Mouse (Mus musculus): ENCODE measurements around the gene Gm28230. TPM values are rescaled to one million over a fixed set of nuclear protein-coding genes. Genes with fewer than 3 reads are reported as not detected.
A peak's percentile ranks its signal among the peaks of the same experiment; 100 is the strongest.

The Gm28230 gene
- polyA plus RNA-seq, 1 experiment from 2014 or later = 3.9 TPM

- ATAC-seq (ENCODE audit: insufficient read depth, low FRiP score, low TSS enrichment) (no peak), DNase-seq (ENCODE audit: low spot score) (peak; percentile 41)
- peak overlapping the region; percentile 85 for H3K27ac ChIP-seq (ENCODE audit: low read depth, low read length)
- peaks cover 92% of the 10 kb centered on the region for H3K27me3 ChIP-seq (ENCODE audit: control insufficient read depth, insufficient read depth, low read length)
- H3K4me3 ChIP-seq (ENCODE audit: low read depth, low read length) = peak overlapping the region; percentile 22
- H3K4me1 ChIP-seq (ENCODE audit: control insufficient read depth, insufficient read depth, low read length) = 0 out of 2 replicates have a peak, but pooled peaks cover 3% of the 10 kb centered on the region
- H3K36me3 ChIP-seq (ENCODE audit: control insufficient read depth, insufficient read depth, low read length) = no peaks in the 10 kb centered on the region
- peak overlapping the region; percentile 38 for H3K4me2 ChIP-seq (ENCODE audit: low read depth)
- 4% methylated on average over 12 of the region's 12 CpGs for WGBS
- peak overlapping the region; percentile 65 for H3K9ac ChIP-seq (ENCODE audit: low read length)
- H3K9me3 ChIP-seq (ENCODE audit: control insufficient read depth, low read length) = no peaks in the 10 kb centered on the region
These were observed 37.5 kb upstream of the Gm28230 start for GRCm38 (mm10) chr2:74688795-74689573.

GRCm38 (mm10) chr2:74689574-74690337, 36.8 kb upstream of the Gm28230 start:
- Histone ChIP-seq H3K4me2 (ENCODE audit: low read depth) (peak overlapping the region; percentile 38), H3K9ac (ENCODE audit: low read length) (peak overlapping the region; percentile 65), H3K36me3 (ENCODE audit: control insufficient read depth, insufficient read depth, low read length) (no peaks in the 10 kb centered on the region), H3K9me3 (ENCODE audit: control insufficient read depth, low read length) (no peaks in the 10 kb centered on the region), H3K4me1 (ENCODE audit: control insufficient read depth, insufficient read depth, low read length) (0 out of 2 replicates have a peak, but pooled peaks cover 3% of the 10 kb centered on the region), H3K4me3 (ENCODE audit: low read depth, low read length) (peak overlapping the region; percentile 22), H3K27ac (ENCODE audit: low read depth, low read length) (peak overlapping the region; percentile 85), H3K27me3 (ENCODE audit: control insufficient read depth, insufficient read depth, low read length) (peaks cover 91% of the 10 kb centered on the region)
- under 1% methylated on average over 24 of the region's 24 CpGs for WGBS
- DNase-seq (ENCODE audit: low spot score) = peak; percentile 57
- no peak for ATAC-seq (ENCODE audit: insufficient read depth, low FRiP score, low TSS enrichment)

- Histone ChIP-seq H3K4me2 (ENCODE audit: low read depth) (peak overlapping the region; percentile 65), H3K9ac (ENCODE audit: low read length) (peak overlapping the region; percentile 65), H3K4me1 (ENCODE audit: control insufficient read depth, insufficient read depth, low read length) (0 out of 2 replicates have a peak, but pooled peaks cover 3% of the 10 kb centered on the region), H3K9me3 (ENCODE audit: control insufficient read depth, low read length) (no peaks in the 10 kb centered on the region), H3K36me3 (ENCODE audit: control insufficient read depth, insufficient read depth, low read length) (no peaks in the 10 kb centered on the region), H3K27me3 (ENCODE audit: control insufficient read depth, insufficient read depth, low read length) (peaks cover 90% of the 10 kb centered on the region), H3K4me3 (ENCODE audit: low read depth, low read length) (peak overlapping the region; percentile 46), H3K27ac (ENCODE audit: low read depth, low read length) (peak overlapping the region; percentile 85; the same call in 1 of the 2 replicates)
- 8% methylated on average over 8 of the region's 8 CpGs for WGBS
- ATAC-seq (ENCODE audit: insufficient read depth, low FRiP score, low TSS enrichment) = no peak
- no peak for DNase-seq (ENCODE audit: low spot score)
These were observed 36.2 kb upstream of the Gm28230 start for GRCm38 (mm10) chr2:74690338-74690716.

- Histone ChIP-seq H3K9me3 (ENCODE audit: control insufficient read depth, low read length) (no peaks in the 10 kb centered on the region), H3K36me3 (ENCODE audit: control insufficient read depth, insufficient read depth, low read length) (no peaks in the 10 kb centered on the region), H3K27me3 (ENCODE audit: control insufficient read depth, insufficient read depth, low read length) (peaks cover 90% of the 10 kb centered on the region), H3K4me2 (ENCODE audit: low read depth) (peak within 1 kb of the TSS; percentile 65), H3K9ac (ENCODE audit: low read length) (peak within 1 kb of the TSS; percentile 69), H3K4me1 (ENCODE audit: control insufficient read depth, insufficient read depth, low read length) (0 out of 2 replicates have a peak, but pooled peaks cover 3% of the 10 kb centered on the region), H3K27ac (ENCODE audit: low read depth, low read length) (peak within 1 kb of the TSS; percentile 72), H3K4me3 (ENCODE audit: low read depth, low read length) (peak within 1 kb of the TSS; percentile 46)
- DNase-seq (ENCODE audit: low spot score) (peak; percentile 87), ATAC-seq (ENCODE audit: insufficient read depth, low FRiP score, low TSS enrichment) (peak; percentile 90)
- WGBS = under 1% methylated on average over 56 of the region's 56 CpGs
These were observed 35.2 kb upstream of the Gm28230 start, which contains the start of gene Hoxd10 for GRCm38 (mm10) chr2:74691022-74691951. TSS of gene Hoxd10 (plus strand) at chr2:74691924.

- Histone ChIP-seq H3K27ac (ENCODE audit: low read depth, low read length) (peak overlapping the region; percentile 65), H3K4me2 (ENCODE audit: low read depth) (peak overlapping the region; percentile 65), H3K4me1 (ENCODE audit: control insufficient read depth, insufficient read depth, low read length) (0 out of 2 replicates have a peak, but pooled peaks cover 5% of the 10 kb centered on the region), H3K27me3 (ENCODE audit: control insufficient read depth, insufficient read depth, low read length) (peaks cover 87% of the 10 kb centered on the region), H3K9ac (ENCODE audit: low read length) (peak overlapping the region; percentile 62), H3K4me3 (ENCODE audit: low read depth, low read length) (peak overlapping the region; percentile 46), H3K36me3 (ENCODE audit: control insufficient read depth, insufficient read depth, low read length) (no peaks in the 10 kb centered on the region), H3K9me3 (ENCODE audit: control insufficient read depth, low read length) (no peaks in the 10 kb centered on the region)
- ATAC-seq (ENCODE audit: insufficient read depth, low FRiP score, low TSS enrichment) (peak; percentile 35), DNase-seq (ENCODE audit: low spot score) (no peak)
- 4% methylated on average over 35 of the region's 35 CpGs for WGBS
These were observed 34.3 kb upstream of the Gm28230 start for GRCm38 (mm10) chr2:74691995-74692807.

- ATAC-seq (ENCODE audit: insufficient read depth, low FRiP score, low TSS enrichment) = no peak
- Histone ChIP-seq H3K27ac (ENCODE audit: low read depth, low read length) (peak overlapping the region; percentile 65), H3K4me3 (ENCODE audit: low read depth, low read length) (peak overlapping the region; percentile 46), H3K4me2 (ENCODE audit: low read depth) (peak overlapping the region; percentile 65), H3K9me3 (ENCODE audit: control insufficient read depth, low read length) (no peaks in the 10 kb centered on the region), H3K9ac (ENCODE audit: low read length) (peak overlapping the region; percentile 62), H3K4me1 (ENCODE audit: control insufficient read depth, insufficient read depth, low read length) (0 out of 2 replicates have a peak, but pooled peaks cover 5% of the 10 kb centered on the region), H3K27me3 (ENCODE audit: control insufficient read depth, insufficient read depth, low read length) (peaks cover 86% of the 10 kb centered on the region), H3K36me3 (ENCODE audit: control insufficient read depth, insufficient read depth, low read length) (no peaks in the 10 kb centered on the region)
- peak; percentile 49 for DNase-seq (ENCODE audit: low spot score)
- under 1% methylated on average over 20 of the region's 20 CpGs for WGBS
These were observed 33.6 kb upstream of the Gm28230 start for GRCm38 (mm10) chr2:74692808-74693431.

GRCm38 (mm10) chr2:74693432-74693827, 33.1 kb upstream of the Gm28230 start:
- H3K36me3 ChIP-seq (ENCODE audit: control insufficient read depth, insufficient read depth, low read length) = no peaks in the 10 kb centered on the region
- WGBS = 1% methylated on average over 4 of the region's 4 CpGs
- H3K4me1 ChIP-seq (ENCODE audit: control insufficient read depth, insufficient read depth, low read length) = 0 out of 2 replicates have a peak, but pooled peaks cover 5% of the 10 kb centered on the region
- ATAC-seq (ENCODE audit: insufficient read depth, low FRiP score, low TSS enrichment) (no peak), DNase-seq (ENCODE audit: low spot score) (peak; percentile 23)
- H3K9me3 ChIP-seq (ENCODE audit: control insufficient read depth, low read length) = no peaks in the 10 kb centered on the region
- peak overlapping the region; percentile 62 for H3K9ac ChIP-seq (ENCODE audit: low read length)
- peaks cover 86% of the 10 kb centered on the region for H3K27me3 ChIP-seq (ENCODE audit: control insufficient read depth, insufficient read depth, low read length)
- H3K27ac ChIP-seq (ENCODE audit: low read depth, low read length) = no peak overlapping the region
- H3K4me2 ChIP-seq (ENCODE audit: low read depth) = peak overlapping the region; percentile 65
- H3K4me3 ChIP-seq (ENCODE audit: low read depth, low read length) = peak overlapping the region; percentile 46

All from neural tube, embryonic 11.5 days (tissue).